Mouse (Mus musculus) myocyte (in vitro differentiated cells): ENCODE data around the gene Serpinb1a. TPM values are rescaled to one million over a fixed set of nuclear protein-coding genes. Genes with fewer than 3 reads are reported as not detected.

Experiments
- H3K27me3 ChIP-seq: one replicate; pipeline ENCODE4 v1.6.1; 2011; ENCODE audit not compliant: control insufficient read depth, insufficient read depth, insufficient read length
- H3K36me3 ChIP-seq: one replicate; pipeline ENCODE4 v1.6.1; 2011; ENCODE audit not compliant: control insufficient read depth, insufficient read depth
- H3K4me2 ChIP-seq: one replicate; pipeline ENCODE4 v1.6.1; 2011; ENCODE audit warnings: low read depth, control low read depth
- H3K4me3 ChIP-seq: one replicate; pipeline ENCODE4 v1.5.1; 2011; ENCODE audit warnings: mild to moderate bottlenecking, control low read depth, moderate library complexity
- H3K79me2 ChIP-seq: one replicate; pipeline ENCODE4 v1.6.1; 2011; ENCODE audit not compliant: control insufficient read depth, insufficient read depth
- H3ac ChIP-seq: one replicate; pipeline ENCODE4 v1.6.1; 2011; ENCODE audit not compliant: control insufficient read depth, insufficient read length
- CEBPB ChIP-seq: IDR thresholded peaks from 2 replicates; pipeline ENCODE4 v1.6.1; 2011; ENCODE audit warnings: mild to moderate bottlenecking, moderate library complexity; ENCODE audit not compliant: poor library complexity, insufficient read depth, severe bottlenecking
- E2F4 ChIP-seq: IDR thresholded peaks from one replicate; pipeline ENCODE4 v1.6.1; 2011; ENCODE audit warnings: mild to moderate bottlenecking, control low read depth, moderate library complexity; ENCODE audit not compliant: insufficient read depth
- MAX ChIP-seq: IDR thresholded peaks from one replicate; pipeline ENCODE4 v1.6.1; 2011; ENCODE audit warnings: low read depth, mild to moderate bottlenecking, control low read depth
- MYOD1 ChIP-seq, 3 experiments: IDR thresholded peaks; one replicate each; pipeline ENCODE4 v1.6.1; 2011; ENCODE audit warnings: control low read depth in 2 of 3, low read depth in 2 of 3, mild to moderate bottlenecking in 2 of 3, moderate library complexity in 1 of 3; ENCODE audit not compliant: insufficient read length in 2 of 3, control insufficient read depth in 1 of 3
- MYOG ChIP-seq, 3 experiments: IDR thresholded peaks; one replicate each; pipeline ENCODE4 v1.6.1; 2011; ENCODE audit warnings: control low read depth in 2 of 3, low read depth in 2 of 3, mild to moderate bottlenecking in 2 of 3; ENCODE audit not compliant: insufficient read length in 2 of 3, control insufficient read depth in 1 of 3, insufficient read depth in 1 of 3
- POLR2A ChIP-seq: IDR thresholded peaks from one replicate; pipeline ENCODE4 v1.6.1; 2011; ENCODE audit warnings: low read depth, mild to moderate bottlenecking, control low read depth, moderate library complexity; ENCODE audit not compliant: insufficient read length
- POLR2AphosphoS2 ChIP-seq: IDR thresholded peaks from one replicate; pipeline ENCODE4 v1.6.1; 2011; ENCODE audit warnings: low read depth, control low read depth; ENCODE audit not compliant: insufficient read length
- REST ChIP-seq: IDR thresholded peaks from one replicate; pipeline ENCODE4 v1.6.1; 2011; ENCODE audit warnings: mild to moderate bottlenecking, control low read depth, moderate library complexity; ENCODE audit not compliant: insufficient read depth, insufficient read length
- SRF ChIP-seq: IDR thresholded peaks from one replicate; pipeline ENCODE4 v1.6.1; 2011; ENCODE audit warnings: low read depth; ENCODE audit not compliant: control insufficient read depth, insufficient read length
- TCF12 ChIP-seq: IDR thresholded peaks from one replicate; pipeline ENCODE4 v1.6.1; 2011; ENCODE audit warnings: mild to moderate bottlenecking, control low read depth; ENCODE audit not compliant: poor library complexity, insufficient read depth, severe bottlenecking
- TCF3 ChIP-seq: IDR thresholded peaks from one replicate; pipeline ENCODE4 v1.6.1; 2011; ENCODE audit warnings: low read depth, control low read depth; ENCODE audit not compliant: insufficient read length
- USF1 ChIP-seq: IDR thresholded peaks from one replicate; pipeline ENCODE4 v1.6.1; 2011; ENCODE audit warnings: low read depth, mild to moderate bottlenecking, control low read depth, moderate library complexity
- polyA plus RNA-seq: library from polyadenylated mRNA; unstranded; fragments of >200 nt; fragmentation: generic; extraction: Trizol; gene quantifications from one replicate; pipeline ENCODE4 v1.2.1, GENCODE M21; 2012; ENCODE audit warnings: missing spikeins

Serpinb1a gene
- polyA plus RNA-seq, 1 experiment, result 85.1 TPM

DNA sequence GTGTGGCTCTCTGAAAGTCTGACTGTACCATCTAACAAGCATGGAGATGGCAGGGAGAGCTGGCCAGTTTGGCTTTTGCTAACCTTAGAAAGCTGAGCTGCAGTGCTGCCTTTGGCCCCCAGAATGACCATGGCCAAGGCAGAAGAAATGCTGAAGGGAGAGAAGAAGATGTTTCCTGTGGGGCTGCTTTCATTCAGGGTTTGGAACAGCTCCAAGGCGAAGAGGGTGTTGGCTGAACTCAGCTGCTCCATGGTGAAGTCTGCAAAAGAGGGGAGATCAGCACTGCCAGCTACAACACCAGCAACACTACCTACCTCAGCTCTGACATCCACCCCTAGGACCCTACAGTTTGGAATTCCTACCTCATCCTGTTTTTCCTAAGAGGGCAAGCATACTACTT lies 829 bp downstream of the Serpinb1a start:
- no peak for TF ChIP-seq USF1
- Histone ChIP-seq H3ac (no peak overlapping the region), H3K27me3 (no peaks in the 10 kb centered on the region), H3K4me2 (peak overlapping the region; percentile 73), H3K4me3 (peak overlapping the region; percentile 14), H3K79me2 (no peaks in the 10 kb centered on the region), H3K36me3 (no peaks in the 10 kb centered on the region)

DNA sequence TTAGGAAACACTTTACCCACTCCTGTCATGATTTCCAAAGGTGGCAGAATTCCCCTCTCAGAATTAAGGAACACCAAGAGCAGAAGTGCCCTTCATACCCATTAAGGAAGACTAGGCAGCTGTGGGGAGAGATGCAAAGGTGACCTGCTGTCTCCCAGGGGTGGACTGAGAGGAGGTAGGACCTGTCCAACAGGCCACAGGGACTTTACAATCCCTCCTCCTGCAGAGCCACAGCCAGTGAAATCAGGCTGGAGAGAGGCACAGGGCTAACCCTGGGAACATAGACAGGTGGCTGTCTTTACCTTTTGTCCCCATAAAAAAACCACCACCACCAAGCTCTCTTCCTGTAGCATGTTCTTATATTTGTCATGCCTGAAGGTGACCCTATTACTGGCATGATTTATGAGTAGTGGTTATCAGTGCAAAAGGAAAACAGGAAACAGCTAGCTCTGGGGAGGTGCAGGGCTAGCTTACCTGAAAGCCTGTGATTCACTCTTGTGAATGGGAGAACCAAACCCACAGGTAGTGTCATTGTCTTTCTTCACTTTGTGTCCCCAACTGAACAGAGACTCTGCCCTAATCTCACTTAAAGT lies 1.4 kb downstream of the Serpinb1a start:
- no peaks in the 10 kb centered on the region for H3K27me3 ChIP-seq
- H3ac ChIP-seq, result no peak overlapping the region
- no peak for TF ChIP-seq MAX
- no peak for TF ChIP-seq POLR2A
- no peak for TF ChIP-seq E2F4
- TF ChIP-seq TCF3, result no peak
- TF ChIP-seq CEBPB, result no peak
- no peak for TF ChIP-seq MYOD1 (IDR thresholded peaks at IDR 0.05; ENCODE audit: control insufficient read depth in 1 of 3, insufficient read length in 2 of 3, low read depth in 2 of 3)
- no peak for TF ChIP-seq MYOG (IDR thresholded peaks at IDR 0.05; ENCODE audit: control insufficient read depth in 1 of 3, insufficient read depth in 1 of 3, insufficient read length in 2 of 3, low read depth in 2 of 3)
- TF ChIP-seq SRF, result no peak
- no peak for TF ChIP-seq TCF12
- TF ChIP-seq REST, result no peak
- TF ChIP-seq POLR2AphosphoS2, result no peak
- no peak overlapping the region for H3K4me3 ChIP-seq
- H3K4me2 ChIP-seq, result peak overlapping the region; percentile 73
- H3K36me3 ChIP-seq, result no peaks in the 10 kb centered on the region
- no peaks in the 10 kb centered on the region for H3K79me2 ChIP-seq

DNA sequence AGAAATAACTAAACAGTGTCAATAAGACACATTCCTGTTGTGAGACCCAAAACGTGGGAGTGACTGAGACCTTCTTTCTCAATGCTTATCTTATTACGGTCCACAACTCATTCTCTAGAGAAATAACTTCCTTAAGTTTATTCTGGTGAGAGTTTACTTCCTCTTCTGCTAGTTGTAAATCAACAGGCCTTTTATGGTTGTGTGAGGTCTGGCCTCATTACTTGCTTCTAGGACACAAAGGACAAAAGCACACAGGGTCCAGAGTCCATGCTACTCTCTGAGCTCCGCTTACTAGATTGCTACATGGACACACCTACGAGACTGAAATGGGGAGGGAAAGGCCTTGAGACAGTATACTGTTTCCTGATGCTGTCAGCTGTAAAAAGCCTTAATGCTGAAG lies 1.9 kb downstream of the Serpinb1a start:
- no peak overlapping the region for H3K4me3 ChIP-seq
- no peaks in the 10 kb centered on the region for H3K79me2 ChIP-seq

DNA sequence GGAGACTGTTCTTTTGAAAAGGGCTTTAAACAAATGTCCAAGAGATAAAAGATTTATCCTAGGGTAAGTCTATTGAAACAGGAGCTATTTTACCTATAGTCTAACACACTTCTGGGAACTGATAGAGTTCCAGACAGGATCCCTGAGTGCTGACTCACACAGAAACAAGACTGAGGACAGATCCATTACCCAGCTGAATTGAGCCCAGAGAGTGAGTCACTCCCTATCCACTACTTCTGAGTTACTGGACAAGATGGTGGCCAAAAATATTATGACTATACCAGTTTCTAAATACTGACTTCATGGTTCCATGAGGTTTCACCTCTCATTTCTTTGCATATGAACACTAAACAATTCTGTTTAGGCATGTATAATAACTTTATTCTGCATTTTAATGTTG lies 4.8 kb downstream of the Serpinb1a start:
- Histone ChIP-seq H3K79me2 (no peaks in the 10 kb centered on the region), H3K27me3 (no peaks in the 10 kb centered on the region)

More for the DNA sequence above, 1.9 kb downstream of the Serpinb1a start:
- Histone ChIP-seq H3K27me3 (no peaks in the 10 kb centered on the region), H3K4me2 (peak overlapping the region; percentile 73), H3K36me3 (no peaks in the 10 kb centered on the region), H3ac (no peak overlapping the region)
- TF ChIP-seq MYOD1 (IDR thresholded peaks at IDR 0.05; ENCODE audit: control insufficient read depth in 1 of 3, insufficient read length in 2 of 3, low read depth in 2 of 3), result no peak
- TF ChIP-seq MYOG (IDR thresholded peaks at IDR 0.05; ENCODE audit: control insufficient read depth in 1 of 3, insufficient read depth in 1 of 3, insufficient read length in 2 of 3, low read depth in 2 of 3), result no peak
- TF ChIP-seq SRF, result no peak
- TF ChIP-seq E2F4, result no peak
- no peak for TF ChIP-seq POLR2A
- TF ChIP-seq REST, result no peak

DNA sequence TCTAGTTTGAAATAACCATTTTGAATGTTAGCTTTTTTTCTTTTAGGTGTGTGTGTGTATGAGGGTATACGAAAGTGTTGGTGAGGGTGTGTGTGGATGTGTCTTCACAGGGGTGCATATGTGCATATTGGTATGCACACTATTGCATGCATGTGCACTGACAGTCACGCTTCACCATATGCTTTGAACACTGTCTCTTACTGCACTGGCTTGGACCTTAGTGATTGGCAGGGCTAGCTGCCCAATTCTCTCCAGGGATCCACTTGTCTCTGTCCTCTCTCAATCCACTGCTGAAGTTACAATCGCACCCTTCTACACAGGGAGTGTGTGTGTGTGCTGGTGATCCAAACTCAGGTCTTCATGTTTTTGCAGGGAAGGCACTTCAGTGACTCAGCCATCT lies 9.6 kb downstream of the Serpinb1a start:
- Histone ChIP-seq H3K27me3 (no peaks in the 10 kb centered on the region), H3ac (no peak overlapping the region), H3K36me3 (peaks cover 5% of the 10 kb centered on the region), H3K4me2 (no peak overlapping the region), H3K79me2 (no peaks in the 10 kb centered on the region), H3K4me3 (no peak overlapping the region)
- TF ChIP-seq POLR2AphosphoS2 (peak; percentile 63), REST (no peak), TCF3 (no peak)

More for the DNA sequence above, 4.8 kb downstream of the Serpinb1a start:
- Histone ChIP-seq H3K4me3 (no peak overlapping the region), H3ac (no peak overlapping the region), H3K36me3 (peaks cover 5% of the 10 kb centered on the region), H3K4me2 (peak overlapping the region; percentile 3)
- TF ChIP-seq CEBPB, result no peak
- no peak for TF ChIP-seq MYOD1 (IDR thresholded peaks at IDR 0.05; ENCODE audit: control insufficient read depth in 1 of 3, insufficient read length in 2 of 3, low read depth in 2 of 3)
- TF ChIP-seq POLR2AphosphoS2, result no peak
- TF ChIP-seq POLR2A, result no peak
- no peak for TF ChIP-seq TCF3
- no peak for TF ChIP-seq E2F4
- TF ChIP-seq MAX, result no peak
- TF ChIP-seq SRF, result no peak
- TF ChIP-seq REST, result no peak
- TF ChIP-seq MYOG (IDR thresholded peaks at IDR 0.05; ENCODE audit: control insufficient read depth in 1 of 3, insufficient read depth in 1 of 3, insufficient read length in 2 of 3, low read depth in 2 of 3), result no peak
- TF ChIP-seq TCF12, result no peak
- no peak for TF ChIP-seq USF1
